Mouse (Mus musculus): ENCODE results near the gene Ptar1.

DNA sequence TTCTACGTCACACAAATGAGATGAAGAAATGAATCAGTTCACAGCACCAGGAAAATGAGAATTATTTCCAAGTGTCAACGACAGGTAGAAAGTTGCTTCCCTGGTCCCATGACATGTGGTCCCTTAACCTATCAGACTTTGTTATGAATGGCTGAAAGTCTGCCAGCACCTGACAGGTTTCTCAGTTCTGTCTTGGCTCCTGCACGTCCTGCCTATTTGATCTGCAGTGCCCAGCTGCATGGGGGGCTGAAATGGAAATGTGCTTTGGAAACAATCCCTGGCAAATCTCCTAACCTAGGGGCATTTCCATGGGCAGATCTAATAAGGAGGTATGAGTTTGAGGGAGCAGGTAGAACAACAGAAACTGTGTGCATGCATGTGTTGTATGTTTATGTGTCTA, 59.3 kb downstream of the Ptar1 start:
- TF ChIP-seq CTCF (IDR thresholded peaks at IDR 0.05; ENCODE audit: borderline replicate concordance, insufficient read depth, low read depth, low read length): no peak
- TF ChIP-seq POLR2A (IDR thresholded peaks at IDR 0.05; ENCODE audit: borderline replicate concordance, insufficient read depth, low read length): no peak

Measured in cerebellum, adult 2 months (tissue).